Mouse (Mus musculus) lung, postnatal 4 days (tissue): ENCODE measurements around the gene Zfp697.
"Not testable (repeated sequence)": the region's sequence is repeated elsewhere in the genome, so short reads cannot be mapped to it uniquely, and the experiment has no call there.

Source experiments
- DNase-seq, 2 experiments: peaks; one replicate each; pipeline ENCODE4 v3.0.0; 2021

Gene Zfp697

GRCm38 (mm10) chr3:98374062-98374719 lies 8.1 kb upstream of the Zfp697 start:
- no peak for DNase-seq

DNA sequence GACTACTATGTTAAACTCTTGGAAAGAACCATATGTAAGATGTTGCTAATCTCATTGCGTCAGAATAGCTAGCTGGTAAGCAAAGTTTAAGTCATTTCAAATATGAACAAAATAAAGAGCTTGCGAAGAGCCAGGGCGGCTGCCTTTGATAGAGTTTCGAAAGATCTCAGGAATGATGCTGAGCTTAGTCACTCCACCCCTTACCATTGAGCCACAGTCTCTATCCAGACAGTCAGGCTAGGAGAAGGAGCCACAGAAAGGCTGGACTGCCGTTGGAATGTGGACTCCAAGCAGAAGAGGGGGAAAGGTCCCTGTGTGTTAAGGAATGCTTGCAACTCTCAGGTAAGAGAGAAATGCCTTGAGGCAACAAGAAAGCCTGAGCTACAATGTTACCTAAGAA lies 7.3 kb upstream of the Zfp697 start:
- no peak for DNase-seq

DNA sequence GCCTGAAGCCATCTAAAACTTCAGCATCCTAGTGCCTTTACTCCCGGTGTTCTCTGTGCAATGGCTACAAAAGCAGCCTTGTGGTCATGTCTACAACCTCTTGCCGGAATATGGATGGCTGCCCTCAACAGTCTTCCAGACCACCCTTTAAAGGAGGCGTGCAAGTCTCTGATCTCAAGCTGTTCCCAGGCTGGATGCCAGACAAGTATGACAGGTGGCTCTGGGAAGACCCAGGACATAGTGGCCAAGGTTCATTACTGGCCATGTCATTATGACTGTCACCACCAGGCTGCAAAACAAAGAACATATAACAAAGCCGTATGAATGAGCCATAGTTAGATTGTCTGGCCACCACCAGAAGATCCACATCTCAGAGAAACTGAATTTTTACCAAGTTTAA lies 4.0 kb upstream of the Zfp697 start:
- DNase-seq = no peak

DNA sequence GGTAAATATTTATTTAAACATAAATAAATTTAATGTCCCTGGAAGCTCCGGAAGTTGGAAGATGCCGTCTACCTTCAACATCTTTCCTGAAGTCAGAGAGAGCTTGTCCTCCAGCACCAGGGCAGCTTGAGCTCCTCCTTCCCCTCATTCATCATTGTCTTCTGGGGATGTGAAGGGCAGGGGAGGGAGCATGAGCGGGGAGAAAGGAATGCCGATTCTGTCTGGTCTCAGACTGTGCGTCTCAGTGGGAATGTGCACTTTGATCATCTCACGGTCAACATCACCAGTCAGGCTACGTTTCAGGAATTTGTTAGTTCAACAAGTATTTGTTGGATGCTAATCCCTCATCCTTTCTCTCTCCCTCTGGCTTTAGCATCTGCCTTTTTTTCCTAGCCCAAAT lies 3.0 kb upstream of the Zfp697 start:
- no peak for DNase-seq

- no peak for DNase-seq
These were observed 500 bp upstream of the Zfp697 start for GRCm38 (mm10) chr3:98381677-98382245.

DNA sequence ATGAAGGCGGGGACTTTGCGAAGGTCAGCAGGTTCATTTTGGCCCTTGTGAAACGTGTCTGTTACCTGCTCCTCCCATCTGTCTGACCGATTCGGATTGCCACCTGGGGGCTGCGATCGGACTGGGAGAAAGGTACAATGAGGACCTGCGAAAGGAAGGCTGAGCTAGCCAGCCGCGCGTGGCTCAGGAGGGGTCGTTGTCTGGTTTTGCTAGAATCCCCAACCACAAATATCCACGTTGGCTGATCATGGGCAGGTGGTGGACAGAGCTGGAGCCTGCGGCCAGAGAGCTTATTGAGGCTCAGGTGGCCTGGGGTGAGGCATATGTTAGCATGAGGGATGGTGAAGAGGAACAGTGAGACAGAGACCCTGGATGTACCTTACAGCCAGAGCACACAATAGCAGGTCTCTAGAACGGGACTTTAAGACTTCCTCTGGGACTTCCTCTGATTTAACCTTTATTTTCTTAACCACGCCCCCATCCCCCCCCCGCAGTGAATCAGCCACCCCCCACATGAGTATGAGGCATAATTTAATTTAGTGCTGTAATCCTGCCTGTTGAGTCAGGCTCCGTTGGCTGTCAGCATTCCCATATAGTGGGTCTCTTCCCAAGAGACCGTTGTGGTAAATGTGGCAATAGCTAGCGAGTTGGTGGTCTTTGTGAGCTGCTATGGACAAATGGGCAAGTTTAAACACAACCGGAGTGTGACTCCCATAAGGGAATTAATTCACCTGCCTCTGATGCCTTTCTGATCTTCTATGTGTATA lies 946 bp downstream of the Zfp697 start:
- DNase-seq = no peak

DNA sequence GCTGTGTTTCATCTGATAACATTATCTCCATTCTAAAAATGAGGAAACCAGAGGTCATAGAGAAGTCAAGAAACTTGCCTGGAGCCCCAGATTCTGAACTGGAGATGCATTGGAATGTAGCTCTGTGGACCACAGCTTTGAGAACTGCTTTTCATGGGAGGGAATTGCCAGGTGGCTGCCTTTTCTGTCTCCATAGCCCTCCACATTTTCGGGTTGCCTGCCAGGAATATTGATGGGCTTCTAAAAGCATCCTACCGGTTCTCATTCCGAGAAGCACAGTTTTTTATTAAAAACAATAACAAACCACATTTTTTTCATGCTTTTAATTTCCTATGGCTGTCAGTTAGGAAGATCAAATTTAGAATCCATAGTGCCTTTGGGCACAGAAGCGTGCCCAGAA lies 4.8 kb downstream of the Zfp697 start:
- no peak for DNase-seq

DNA sequence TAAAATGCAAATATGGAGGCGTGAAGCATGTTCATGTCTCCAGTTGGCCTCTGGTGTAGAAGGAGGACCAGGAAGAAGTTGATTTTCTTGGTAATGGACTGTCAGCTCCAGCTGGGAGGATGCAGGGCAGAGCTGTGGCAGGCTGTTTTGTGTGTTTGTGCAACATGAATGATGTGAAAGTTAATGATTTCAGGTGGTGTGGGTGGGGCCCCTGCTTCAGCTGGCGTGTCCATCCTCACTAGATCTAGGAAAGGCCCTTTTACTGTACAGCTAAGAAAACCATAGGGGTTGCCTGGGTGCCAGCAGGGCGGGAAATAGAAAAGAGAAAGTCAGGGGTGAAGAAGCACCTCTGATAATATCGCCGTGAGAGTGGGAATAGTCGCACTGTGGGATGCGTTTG lies 5.5 kb downstream of the Zfp697 start:
- no peak for DNase-seq

DNA sequence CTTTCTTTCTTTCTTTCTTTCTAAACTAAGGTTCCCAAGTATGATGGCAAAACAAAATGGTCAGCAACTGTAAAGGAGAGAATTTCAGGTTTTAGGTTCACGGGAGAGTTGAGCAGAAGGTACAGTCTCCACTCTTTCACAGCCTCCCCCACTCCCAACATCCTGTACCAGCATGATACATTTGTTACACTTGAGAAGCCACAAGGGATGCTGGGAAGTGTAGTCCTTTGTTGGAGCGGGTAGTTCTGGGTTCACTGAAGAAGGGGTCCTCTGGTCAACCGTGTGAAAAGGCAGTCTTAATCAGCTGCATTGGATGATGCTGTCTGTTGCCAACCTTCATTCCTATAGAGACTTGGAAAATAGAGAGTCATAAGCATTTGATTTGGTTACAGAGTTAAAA lies 7.0 kb downstream of the Zfp697 start:
- DNase-seq = no peak

DNA sequence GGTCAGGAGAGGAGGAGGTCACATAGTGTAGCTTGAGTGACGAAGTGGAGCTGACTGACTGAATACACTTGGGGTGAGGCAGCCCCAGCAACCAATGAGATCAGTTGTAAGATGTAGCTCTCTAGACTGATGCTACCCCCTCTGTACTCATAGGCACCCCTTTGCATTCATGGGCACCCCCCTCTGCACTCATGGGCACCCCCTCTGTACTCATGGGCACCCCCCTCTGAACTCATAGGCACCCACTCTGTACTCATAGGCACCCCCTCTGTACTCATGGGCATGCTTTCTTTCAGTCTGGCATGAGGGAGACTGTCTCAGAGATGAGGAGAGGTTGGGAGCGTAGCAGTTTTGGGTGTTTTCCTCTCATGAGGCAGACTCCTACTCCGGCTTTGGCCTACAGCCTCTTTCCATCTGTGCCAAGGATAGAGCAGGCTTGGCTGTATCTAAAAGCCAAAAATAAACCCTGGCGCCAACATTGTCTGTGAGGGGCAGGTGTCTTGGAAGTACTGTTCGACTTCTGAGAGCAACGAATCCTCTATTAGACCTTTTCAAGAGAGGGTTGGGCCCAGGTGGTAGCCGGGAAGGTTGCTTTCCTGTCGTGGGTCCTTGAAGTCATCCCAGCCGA lies 22.1 kb downstream of the Zfp697 start:
- not testable (repeated sequence) for DNase-seq

GRCm38 (mm10) chr3:98405877-98406276 lies 23.6 kb downstream of the Zfp697 start:
- not testable (repeated sequence) for DNase-seq

GRCm38 (mm10) chr3:98406569-98407144 lies 24.4 kb downstream of the Zfp697 start:
- not testable (repeated sequence) for DNase-seq

- DNase-seq = not testable (repeated sequence)
These were observed 25.1 kb downstream of the Zfp697 start for GRCm38 (mm10) chr3:98407261-98407780.

- DNase-seq = peak in 1 of 2 experiments; percentile 63
These were observed 28.6 kb downstream of the Zfp697 start for GRCm38 (mm10) chr3:98410619-98411580.

DNA sequence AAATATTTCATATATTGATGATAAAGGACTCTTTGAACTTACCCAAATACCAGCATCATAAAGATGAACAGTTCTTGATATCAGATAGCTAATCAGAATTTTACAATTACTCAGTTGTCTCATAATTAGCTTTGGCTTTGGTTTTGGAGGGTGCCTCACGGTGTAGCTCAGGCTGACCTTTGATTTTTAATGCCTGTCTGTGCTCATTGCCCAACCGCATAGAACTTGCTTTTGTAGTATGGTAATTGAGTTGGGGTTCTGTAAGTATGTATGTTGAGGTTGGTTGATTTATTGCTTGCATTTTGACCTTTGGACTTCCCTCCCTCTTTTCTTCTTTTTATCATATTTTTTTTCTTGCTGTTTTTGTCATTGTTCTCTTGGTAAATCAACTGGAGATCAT lies 31.5 kb downstream of the Zfp697 start:
- no peak for DNase-seq

DNA sequence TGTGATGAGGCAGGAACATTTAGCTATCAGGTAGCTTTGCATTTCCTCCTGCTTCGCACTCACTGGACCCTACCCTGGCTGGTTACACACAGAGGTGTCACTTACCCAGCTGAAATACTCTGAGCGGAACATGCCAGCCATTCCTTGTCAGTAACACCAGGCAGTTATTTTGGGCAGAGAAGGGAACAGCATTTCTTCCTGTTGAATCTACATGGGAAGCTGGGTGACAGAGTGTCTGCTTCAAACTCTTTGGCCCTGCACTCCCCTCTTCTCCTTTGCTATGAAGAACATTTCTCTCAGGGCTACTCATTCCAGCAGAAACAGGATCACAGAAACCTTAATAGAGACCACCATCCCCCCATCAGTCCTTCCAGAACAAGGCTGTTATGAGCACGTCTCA lies 32.0 kb downstream of the Zfp697 start:
- DNase-seq = peak; percentile 47 to 56

- DNase-seq = no peak
These were observed 34.4 kb downstream of the Zfp697 start for GRCm38 (mm10) chr3:98416426-98417250.

GRCm38 (mm10) chr3:98417328-98417727 lies 35.1 kb downstream of the Zfp697 start:
- peak; percentile 87 to 94 for DNase-seq

GRCm38 (mm10) chr3:98418991-98419785 lies 36.9 kb downstream of the Zfp697 start:
- DNase-seq = no peak

DNA sequence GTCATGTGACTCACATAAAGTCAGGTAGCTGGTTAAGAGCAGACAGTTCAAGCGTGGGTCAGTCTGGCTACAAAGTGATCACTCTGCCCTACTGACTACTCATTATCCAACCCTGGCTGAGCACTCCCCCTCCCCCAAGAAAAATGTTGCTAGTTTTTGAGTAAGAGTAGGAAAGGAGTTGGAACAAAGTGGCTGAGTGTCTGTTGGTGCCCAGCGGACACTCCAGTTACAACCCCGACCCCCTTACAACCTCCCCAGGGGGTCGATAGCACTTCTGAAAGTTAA lies 37.5 kb downstream of the Zfp697 start:
- no peak for DNase-seq
